Mouse (Mus musculus) heart, embryonic 16.5 days (tissue): ENCODE data around the gene Hoxa4. TPM values are rescaled to one million over a fixed set of nuclear protein-coding genes. Genes with fewer than 3 reads are reported as not detected.

Experiments
- ATAC-seq: fragments of 200-750 bp; cut with Nextera tagmentation; replicated peaks from 2 replicates; pipeline ENCODE4 v1.8.0; 2017; ENCODE audit warnings: moderate number of reproducible peaks; ENCODE audit not compliant: insufficient read depth, low FRiP score; ENCODE audit errors: extremely low read depth
- H3K27ac ChIP-seq: fragments of 300-500 bp; sonication (generic); 2 replicates; pipeline ENCODE4 v1.5.1; 2014; ENCODE audit warnings: mild to moderate bottlenecking, low read length, control low read depth, moderate library complexity
- H3K27me3 ChIP-seq: fragments of 300-500 bp; sonication (generic); 2 replicates; pipeline ENCODE4 v1.6.1; 2014; ENCODE audit warnings: low read length, mixed read lengths; ENCODE audit not compliant: control insufficient read depth, insufficient read depth
- H3K36me3 ChIP-seq: fragments of 300-500 bp; sonication (generic); 2 replicates; pipeline ENCODE4 v1.6.1; 2014; ENCODE audit not compliant: control insufficient read depth, insufficient read depth
- H3K4me1 ChIP-seq: fragments of 300-500 bp; sonication (generic); 2 replicates; pipeline ENCODE4 v1.6.1; 2014; ENCODE audit warnings: low read length, mixed read lengths; ENCODE audit not compliant: control insufficient read depth, insufficient read depth
- H3K4me2 ChIP-seq: fragments of 300-500 bp; sonication (generic); 2 replicates; pipeline ENCODE4 v1.6.1; 2014; ENCODE audit warnings: low read depth, mild to moderate bottlenecking, control low read depth, low read length
- H3K4me3 ChIP-seq: fragments of 300-500 bp; sonication (generic); 2 replicates; pipeline ENCODE4 v1.5.1; 2014; ENCODE audit warnings: mild to moderate bottlenecking, control low read depth, low read length
- H3K9ac ChIP-seq: fragments of 300-500 bp; sonication (generic); 2 replicates; pipeline ENCODE4 v1.6.1; 2014; ENCODE audit warnings: low read length, control low read depth
- H3K9me3 ChIP-seq: fragments of 300-500 bp; sonication (generic); replicated peaks from 2 replicates; pipeline ENCODE4 v1.6.1; 2016; ENCODE audit warnings: low read length; ENCODE audit not compliant: control insufficient read depth
- WGBS: fragments of 180-500 bp; shearing (Covaris S2); extraction: QIAGEN DNeasy Blood & Tissue Kit; methylation state at CpG from one replicate; pipeline ENCODE4 v1.1.7; 2014; 5-methylcytosine and 5-hydroxymethylcytosine counted together
- polyA plus RNA-seq: library from polyadenylated mRNA; unstranded; fragments of >200 nt; fragmentation: Nextera tagmentation; extraction: Ambion mirVana; gene quantifications from 2 replicates; pipeline ENCODE4 v1.2.1, GENCODE M21; 2015

Gene Hoxa4
- polyA plus RNA-seq, 1 experiment from 2014 or later: not detected

GRCm38 (mm10) chr6:52170898-52171223, 20.7 kb downstream of the Hoxa4 start:
- Histone ChIP-seq H3K4me1 (peaks cover 2% of the 10 kb centered on the region; the same call in 1 of the 2 replicates), H3K27me3 (peaks cover 89% of the 10 kb centered on the region), H3K27ac (peak overlapping the region; percentile 55), H3K36me3 (no peaks in the 10 kb centered on the region), H3K9me3 (no peaks in the 10 kb centered on the region), H3K4me2 (peak overlapping the region; percentile 53; the same call in 1 of the 2 replicates), H3K9ac (0 out of 2 replicates have a peak overlapping the region, but pooled peaks have one; percentile 3), H3K4me3 (0 out of 2 replicates have a peak overlapping the region, but pooled peaks have one; percentile 5)
- peak; percentile 29; the same call in 1 of the 2 replicates for ATAC-seq
- 16% methylated on average over 5 of the region's 5 CpGs for WGBS

- Histone ChIP-seq H3K4me2 (peak overlapping the region; percentile 53), H3K4me1 (peaks cover 2% of the 10 kb centered on the region; the same call in 1 of the 2 replicates), H3K9ac (peak overlapping the region; percentile 34; the same call in 1 of the 2 replicates), H3K27ac (peak overlapping the region; percentile 55), H3K27me3 (peaks cover 88% of the 10 kb centered on the region), H3K9me3 (no peaks in the 10 kb centered on the region), H3K4me3 (0 out of 2 replicates have a peak overlapping the region, but pooled peaks have one; percentile 5), H3K36me3 (no peaks in the 10 kb centered on the region)
- 9% methylated on average over 40 of the region's 40 CpGs for WGBS
- no peak for ATAC-seq
Observed at GRCm38 (mm10) chr6:52170166-52170897, 21.2 kb downstream of the Hoxa4 start.

GRCm38 (mm10) chr6:52169499-52170165, 21.9 kb downstream of the Hoxa4 start:
- Histone ChIP-seq H3K4me1 (peaks cover 2% of the 10 kb centered on the region; the same call in 1 of the 2 replicates), H3K4me3 (no peak overlapping the region), H3K9ac (no peak overlapping the region), H3K36me3 (no peaks in the 10 kb centered on the region), H3K27me3 (peaks cover 83% of the 10 kb centered on the region), H3K27ac (peak overlapping the region; percentile 55; the same call in 1 of the 2 replicates), H3K9me3 (no peaks in the 10 kb centered on the region), H3K4me2 (peak overlapping the region; percentile 53; the same call in 1 of the 2 replicates)
- 16% methylated on average over 16 of the region's 16 CpGs for WGBS
- no peak for ATAC-seq

- H3K27ac ChIP-seq: peak overlapping the region; percentile 37
- no peaks in the 10 kb centered on the region for H3K36me3 ChIP-seq
- peak overlapping the region; percentile 51 for H3K4me2 ChIP-seq
- H3K4me3 ChIP-seq: peak overlapping the region; percentile 23
- H3K27me3 ChIP-seq: peaks cover 85% of the 10 kb centered on the region
- WGBS: 8% methylated on average over 42 of the region's 42 CpGs
- H3K9me3 ChIP-seq: no peaks in the 10 kb centered on the region
- peak overlapping the region; percentile 53 for H3K9ac ChIP-seq
- no peak for ATAC-seq
- H3K4me1 ChIP-seq: peaks cover 2% of the 10 kb centered on the region; the same call in 1 of the 2 replicates
Observed at GRCm38 (mm10) chr6:52168191-52169055, 23.1 kb downstream of the Hoxa4 start.

GRCm38 (mm10) chr6:52167736-52168161, 23.8 kb downstream of the Hoxa4 start:
- Histone ChIP-seq H3K4me3 (peak overlapping the region; percentile 23; the same call in 1 of the 2 replicates), H3K4me2 (peak overlapping the region; percentile 51), H3K9ac (peak overlapping the region; percentile 7; the same call in 1 of the 2 replicates), H3K27me3 (peaks cover 84% of the 10 kb centered on the region), H3K9me3 (no peaks in the 10 kb centered on the region), H3K36me3 (no peaks in the 10 kb centered on the region), H3K4me1 (peaks cover 2% of the 10 kb centered on the region; the same call in 1 of the 2 replicates), H3K27ac (no peak overlapping the region)
- no peak for ATAC-seq
- 20% methylated on average over 14 of the region's 14 CpGs for WGBS

- Histone ChIP-seq H3K4me3 (no peak overlapping the region), H3K9ac (no peak overlapping the region)
Observed at GRCm38 (mm10) chr6:52167176-52167575, 24.4 kb downstream of the Hoxa4 start.

GRCm38 (mm10) chr6:52166431-52167077, 25.0 kb downstream of the Hoxa4 start:
- Histone ChIP-seq H3K4me3 (no peak overlapping the region; the same call in 1 of the 2 replicates), H3K9me3 (no peaks in the 10 kb centered on the region), H3K27ac (peak overlapping the region; percentile 10; the same call in 1 of the 2 replicates), H3K9ac (0 out of 2 replicates have a peak overlapping the region, but pooled peaks have one; percentile 21), H3K36me3 (no peaks in the 10 kb centered on the region), H3K27me3 (peaks cover 80% of the 10 kb centered on the region), H3K4me2 (peak overlapping the region; percentile 8; the same call in 1 of the 2 replicates), H3K4me1 (no peaks in the 10 kb centered on the region; the same call in 1 of the 2 replicates)
- 13% methylated on average over 4 of the region's 4 CpGs for WGBS
- ATAC-seq: no peak

More at GRCm38 (mm10) chr6:52167176-52167575, 24.4 kb downstream of the Hoxa4 start:
- Histone ChIP-seq H3K4me2 (peak overlapping the region; percentile 17; the same call in 1 of the 2 replicates), H3K9me3 (no peaks in the 10 kb centered on the region), H3K36me3 (no peaks in the 10 kb centered on the region), H3K4me1 (no peaks in the 10 kb centered on the region; the same call in 1 of the 2 replicates), H3K27me3 (peaks cover 82% of the 10 kb centered on the region), H3K27ac (no peak overlapping the region)
- 41% methylated on average over 1 of the region's 1 CpGs for WGBS
- ATAC-seq: no peak
